Mouse (Mus musculus): ENCODE measurements around the gene Gm4907.
"Not testable (repeated sequence)": the region's sequence is repeated elsewhere in the genome, so short reads cannot be mapped to it uniquely, and the experiment has no call there.

Gene Gm4907

GRCm38 (mm10) chrX:23882253-23882652, at the start of gene Gm4907:
TSS of gene Gm4907 (plus strand) at chrX:23882553.
- not testable (repeated sequence) for DNase-seq (ENCODE audit: inconsistent ontology term)

GRCm38 (mm10) chrX:23833784-23834183, 48.6 kb upstream of the Gm4907 start:
- not testable (repeated sequence) for DNase-seq (ENCODE audit: inconsistent ontology term)

- no peak for DNase-seq (ENCODE audit: inconsistent ontology term)
These were observed 41.4 kb upstream of the Gm4907 start for GRCm38 (mm10) chrX:23840921-23841320.

GRCm38 (mm10) chrX:23954161-23954560, 71.8 kb downstream of the Gm4907 start:
- no peak for DNase-seq (ENCODE audit: inconsistent ontology term)
